Mouse (Mus musculus) kidney, embryonic 16.5 days (tissue): ENCODE measurements around the gene Pex11a. TPM values are rescaled to one million over a fixed set of nuclear protein-coding genes. Genes with fewer than 3 reads are reported as not detected.

ENCODE experiments used
- ATAC-seq: fragments of 200-750 bp; cut with Nextera tagmentation; 2 replicates; pipeline ENCODE4 v1.8.0; 2017; ENCODE audit warnings: moderate TSS enrichment; ENCODE audit not compliant: low FRiP score, low TSS enrichment
- H3K27ac ChIP-seq: fragments of 300-500 bp; sonication (generic); 2 replicates; pipeline ENCODE4 v1.5.1; 2014; ENCODE audit warnings: low read length
- H3K27me3 ChIP-seq: fragments of 300-500 bp; sonication (generic); 2 replicates; pipeline ENCODE4 v1.6.1; 2014; ENCODE audit warnings: low read length, control low read depth, mixed read lengths; ENCODE audit not compliant: insufficient read depth
- H3K36me3 ChIP-seq: fragments of 300-500 bp; sonication (generic); 2 replicates; pipeline ENCODE4 v1.6.1; 2014; ENCODE audit warnings: low read length, control low read depth, mixed read lengths; ENCODE audit not compliant: insufficient read depth
- H3K4me1 ChIP-seq: fragments of 300-500 bp; sonication (generic); 2 replicates; pipeline ENCODE4 v1.6.1; 2014; ENCODE audit warnings: low read length, control low read depth, mixed read lengths; ENCODE audit not compliant: insufficient read depth
- H3K4me2 ChIP-seq: fragments of 300-500 bp; sonication (generic); replicated peaks from 2 replicates; pipeline ENCODE4 v1.6.1; 2014; ENCODE audit warnings: low read depth, low read length
- H3K4me3 ChIP-seq: fragments of 300-500 bp; sonication (generic); 2 replicates; pipeline ENCODE4 v1.5.1; 2014; ENCODE audit warnings: mild to moderate bottlenecking, low read length
- H3K9ac ChIP-seq: fragments of 300-500 bp; sonication (generic); replicated peaks from 2 replicates; pipeline ENCODE4 v1.6.1; 2014; ENCODE audit warnings: low read length
- H3K9me3 ChIP-seq: fragments of 300-500 bp; sonication (generic); 2 replicates; pipeline ENCODE4 v1.6.1; 2016; ENCODE audit warnings: low read length, control low read depth
- WGBS: fragments of 180-500 bp; shearing (Covaris S2); extraction: QIAGEN DNeasy Blood & Tissue Kit; methylation state at CpG from one replicate; pipeline ENCODE4 v1.1.7; 2014; 5-methylcytosine and 5-hydroxymethylcytosine counted together
- polyA plus RNA-seq: library from polyadenylated mRNA; unstranded; fragments of >200 nt; fragmentation: Nextera tagmentation; extraction: Ambion mirVana; gene quantifications from 2 replicates; pipeline ENCODE4 v1.2.1, GENCODE M21; 2015

Gene Pex11a
- polyA plus RNA-seq, 1 experiment from 2014 or later: 10.5 TPM

GRCm38 (mm10) chr7:79742277-79742658 lies 663 bp downstream of the Pex11a start:
- peaks cover 7% of the 10 kb centered on the region for H3K4me1 ChIP-seq
- peaks cover 4% of the 10 kb centered on the region for H3K36me3 ChIP-seq
- peak overlapping the region; percentile 81 for H3K9ac ChIP-seq
- no peaks in the 10 kb centered on the region for H3K9me3 ChIP-seq
- H3K4me3 ChIP-seq: peak overlapping the region; percentile 85
- no peak for ATAC-seq
- peak overlapping the region; percentile 99 for H3K4me2 ChIP-seq
- H3K27ac ChIP-seq: no peak overlapping the region
- H3K27me3 ChIP-seq: no peaks in the 10 kb centered on the region
- WGBS: 16% methylated on average over 11 of the region's 11 CpGs

DNA sequence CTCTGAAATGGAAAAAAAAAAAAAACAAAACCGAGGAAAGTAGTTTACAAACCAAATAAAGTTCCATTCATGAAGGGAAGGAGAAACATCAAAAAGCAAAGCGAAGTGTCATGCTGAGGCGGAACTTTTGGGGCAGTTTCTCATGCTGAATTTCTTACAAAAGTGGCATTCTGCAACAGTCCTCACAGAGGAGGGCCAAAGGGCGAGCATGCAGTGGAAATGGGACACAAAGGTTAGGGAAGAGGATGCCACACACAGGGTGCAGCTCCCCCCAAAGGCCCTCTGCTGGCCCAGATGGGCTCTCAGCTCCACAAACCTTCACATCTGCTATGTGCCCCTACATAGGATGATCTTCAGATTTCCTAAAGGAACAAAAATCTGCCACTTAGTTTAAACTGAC lies 2.7 kb downstream of the Pex11a start:
- H3K27me3 ChIP-seq: no peaks in the 10 kb centered on the region
- no peak overlapping the region for H3K4me2 ChIP-seq
- no peak overlapping the region for H3K4me3 ChIP-seq
- peaks cover 7% of the 10 kb centered on the region for H3K4me1 ChIP-seq
- H3K27ac ChIP-seq: no peak overlapping the region
- ATAC-seq: no peak
- H3K36me3 ChIP-seq: peaks cover 4% of the 10 kb centered on the region
- no peak overlapping the region for H3K9ac ChIP-seq
- 90% methylated on average over 4 of the region's 4 CpGs for WGBS
- no peaks in the 10 kb centered on the region for H3K9me3 ChIP-seq

DNA sequence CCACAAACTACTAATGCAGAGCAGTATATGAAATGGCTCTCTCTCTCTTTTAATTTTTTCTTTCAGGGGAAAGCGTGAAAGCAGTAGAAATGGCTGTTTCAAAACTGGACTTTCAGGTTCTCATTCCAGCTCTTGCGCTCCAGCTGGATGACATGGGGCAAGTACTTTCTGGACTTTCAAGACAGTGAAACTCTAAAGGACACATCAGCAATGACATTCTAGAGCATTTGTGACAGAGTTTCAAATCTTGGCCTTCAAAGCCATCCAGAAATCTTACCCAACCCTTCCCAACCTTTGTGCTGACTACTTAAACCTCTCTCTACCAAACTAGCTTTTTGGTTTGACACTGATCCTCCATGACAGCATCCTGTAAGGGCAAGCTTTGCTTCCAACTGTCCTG lies 4.0 kb downstream of the Pex11a start:
- Histone ChIP-seq H3K4me1 (peaks cover 7% of the 10 kb centered on the region), H3K36me3 (peaks cover 4% of the 10 kb centered on the region), H3K9me3 (no peaks in the 10 kb centered on the region), H3K27ac (no peak overlapping the region), H3K4me3 (no peak overlapping the region), H3K27me3 (no peaks in the 10 kb centered on the region), H3K4me2 (no peak overlapping the region), H3K9ac (no peak overlapping the region)
- 89% methylated on average over 2 of the region's 2 CpGs for WGBS
- no peak for ATAC-seq

DNA sequence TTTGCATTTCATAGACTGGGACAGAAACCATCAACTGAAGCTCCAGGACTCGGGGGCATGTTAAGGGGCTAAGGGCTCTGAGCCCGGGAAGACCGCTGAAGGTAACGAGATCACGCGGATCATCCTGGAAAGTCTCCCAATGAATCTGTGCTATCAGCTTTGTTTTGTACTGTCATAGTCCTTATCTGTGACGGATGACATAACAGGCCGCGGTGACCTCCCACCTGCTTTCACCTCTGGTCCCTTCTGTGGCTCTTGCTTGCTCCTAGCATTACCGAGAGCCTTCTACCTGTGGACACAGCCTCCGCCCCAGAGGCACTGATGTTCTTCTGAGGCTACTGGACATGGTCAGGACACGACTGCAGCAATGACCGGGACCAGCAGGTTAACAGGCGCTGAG lies 6.4 kb downstream of the Pex11a start:
- Histone ChIP-seq H3K4me1 (no peaks in the 10 kb centered on the region), H3K27me3 (no peaks in the 10 kb centered on the region), H3K9ac (no peak overlapping the region), H3K36me3 (peaks cover 4% of the 10 kb centered on the region), H3K4me3 (no peak overlapping the region), H3K27ac (no peak overlapping the region), H3K4me2 (no peak overlapping the region), H3K9me3 (no peaks in the 10 kb centered on the region)
- 85% methylated on average over 14 of the region's 14 CpGs for WGBS
- ATAC-seq: no peak

GRCm38 (mm10) chr7:79734563-79734962 lies 8.4 kb downstream of the Pex11a start:
- peak; percentile 85 for ATAC-seq
- H3K36me3 ChIP-seq: peaks cover 2% of the 10 kb centered on the region
- no peak overlapping the region for H3K4me2 ChIP-seq
- 66% methylated on average over 8 of the region's 8 CpGs for WGBS
- H3K4me1 ChIP-seq: no peaks in the 10 kb centered on the region
- H3K27ac ChIP-seq: no peak overlapping the region
- H3K9ac ChIP-seq: no peak overlapping the region
- H3K27me3 ChIP-seq: no peaks in the 10 kb centered on the region
- H3K4me3 ChIP-seq: no peak overlapping the region
- H3K9me3 ChIP-seq: no peaks in the 10 kb centered on the region

GRCm38 (mm10) chr7:79732622-79733021 lies 10.3 kb downstream of the Pex11a start, which contains the start of gene Plin1:
TSS of gene Plin1 (minus strand) at chr7:79732903.
- WGBS: 70% methylated on average over 4 of the region's 4 CpGs

DNA sequence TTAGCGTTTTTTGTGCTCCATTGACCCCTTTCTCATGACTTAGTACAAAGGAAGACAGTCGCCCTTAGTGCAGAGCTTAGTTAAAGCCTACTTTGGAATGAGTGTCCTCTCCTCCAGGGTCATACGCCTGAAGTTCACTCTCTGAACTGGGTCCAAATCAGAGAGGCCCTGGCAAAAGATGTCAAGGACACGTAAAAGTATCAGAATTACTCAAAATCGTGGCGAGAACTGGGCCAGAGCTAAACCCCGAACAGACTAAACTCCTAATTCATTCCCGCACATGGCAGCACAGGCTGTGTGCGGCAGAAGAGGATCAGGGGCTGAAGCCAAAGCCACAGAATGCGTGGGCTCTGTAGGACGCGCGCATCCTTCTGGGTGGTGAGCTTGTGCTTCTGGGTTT lies 11.5 kb downstream of the Pex11a start:
- Histone ChIP-seq H3K27ac (no peak overlapping the region), H3K36me3 (no peaks in the 10 kb centered on the region), H3K27me3 (no peaks in the 10 kb centered on the region), H3K4me3 (no peak overlapping the region), H3K9ac (no peak overlapping the region), H3K4me1 (no peaks in the 10 kb centered on the region), H3K4me2 (no peak overlapping the region), H3K9me3 (no peaks in the 10 kb centered on the region)
- WGBS: 83% methylated on average over 13 of the region's 13 CpGs
- ATAC-seq: no peak

More at GRCm38 (mm10) chr7:79732622-79733021, 10.3 kb downstream of the Pex11a start, which contains the start of gene Plin1:
- Histone ChIP-seq H3K4me2 (no peak within 1 kb of the TSS), H3K4me3 (no peak within 1 kb of the TSS), H3K27ac (no peak within 1 kb of the TSS), H3K4me1 (no peaks in the 10 kb centered on the region), H3K36me3 (no peaks in the 10 kb centered on the region), H3K27me3 (no peaks in the 10 kb centered on the region), H3K9ac (no peak within 1 kb of the TSS), H3K9me3 (no peaks in the 10 kb centered on the region)
- no peak for ATAC-seq

GRCm38 (mm10) chr7:79729743-79730370 lies 13.1 kb downstream of the Pex11a start:
- H3K4me3 ChIP-seq: no peak overlapping the region
- no peaks in the 10 kb centered on the region for H3K4me1 ChIP-seq
- no peak overlapping the region for H3K27ac ChIP-seq
- H3K9ac ChIP-seq: no peak overlapping the region
- 58% methylated on average over 11 of the region's 11 CpGs for WGBS
- H3K36me3 ChIP-seq: no peaks in the 10 kb centered on the region
- no peaks in the 10 kb centered on the region for H3K9me3 ChIP-seq
- no peak overlapping the region for H3K4me2 ChIP-seq
- peak; percentile 11; the same call in 1 of the 2 replicates for ATAC-seq
- no peaks in the 10 kb centered on the region for H3K27me3 ChIP-seq

- Histone ChIP-seq H3K9ac (no peak overlapping the region), H3K9me3 (no peaks in the 10 kb centered on the region), H3K4me3 (no peak overlapping the region), H3K36me3 (no peaks in the 10 kb centered on the region), H3K27ac (no peak overlapping the region), H3K4me2 (no peak overlapping the region), H3K27me3 (no peaks in the 10 kb centered on the region), H3K4me1 (no peaks in the 10 kb centered on the region)
- WGBS: 7% methylated on average over 8 of the region's 8 CpGs
- peak; percentile 29; the same call in 1 of the 2 replicates for ATAC-seq
Measured at GRCm38 (mm10) chr7:79729169-79729568, 13.8 kb downstream of the Pex11a start.

GRCm38 (mm10) chr7:79728219-79728618 lies 14.7 kb downstream of the Pex11a start:
- Histone ChIP-seq H3K4me3 (no peak overlapping the region), H3K27ac (no peak overlapping the region), H3K4me2 (no peak overlapping the region), H3K36me3 (no peaks in the 10 kb centered on the region), H3K27me3 (no peaks in the 10 kb centered on the region; the same call in 1 of the 2 replicates), H3K9ac (no peak overlapping the region), H3K4me1 (no peaks in the 10 kb centered on the region), H3K9me3 (no peaks in the 10 kb centered on the region)
- 0 out of 2 replicates have a peak, but pooled peaks have one; percentile 29 for ATAC-seq
- 29% methylated on average over 6 of the region's 6 CpGs for WGBS
